Mouse (Mus musculus) kidney, adult 2 months (tissue): ENCODE measurements around the gene Nusap1.

ENCODE experiments used
- CTCF ChIP-seq: fragments of 200-500 bp; conservative IDR thresholded peaks from 2 replicates; pipeline ENCODE4 v1.5.1; 2011; ENCODE audit warnings: low read depth, mild to moderate bottlenecking, control low read depth, low read length, moderate library complexity, mixed read lengths; ENCODE audit not compliant: insufficient read depth, insufficient read length
- POLR2A ChIP-seq: fragments of 200-500 bp; IDR thresholded peaks from one replicate; pipeline ENCODE4 v1.6.1; 2011; ENCODE audit warnings: low read depth, low read length, control low read depth

DNA sequence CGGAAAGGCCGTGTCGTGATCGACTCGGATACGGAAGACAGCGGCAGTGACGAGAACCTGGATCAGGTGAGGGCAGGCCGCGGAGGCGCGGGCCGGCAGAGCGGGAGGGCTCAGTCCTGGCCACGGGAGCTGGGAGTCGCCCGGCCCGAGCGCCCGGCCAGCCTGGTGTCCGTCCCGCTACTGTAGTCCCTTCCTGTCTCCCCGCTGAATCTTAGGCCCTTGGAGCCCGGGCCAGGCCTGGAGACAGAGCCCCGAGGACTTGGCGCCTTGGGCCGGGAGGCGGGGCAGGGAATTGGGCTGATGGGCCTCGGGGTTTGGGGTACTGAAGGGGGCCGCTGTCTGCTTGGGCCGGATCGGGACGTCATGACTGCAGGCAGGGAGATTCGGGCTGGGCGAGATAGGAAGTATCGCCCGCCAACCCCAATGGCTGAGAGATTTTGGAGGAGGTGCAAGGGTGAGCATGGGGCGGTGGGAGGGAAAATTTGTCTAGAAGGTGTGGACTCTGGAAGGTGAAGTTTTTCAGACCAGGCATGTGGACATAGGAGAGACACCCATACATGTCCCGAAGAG lies 57.2 kb downstream of the Nusap1 start:
- TF ChIP-seq CTCF (no peak), POLR2A (no peak)
